Mouse (Mus musculus) E14TG2a.4 (cell line): ENCODE data around the gene Izumo1r.

Experiments used
- CTCF ChIP-seq: conservative IDR thresholded peaks from 2 replicates; pipeline ENCODE4 v1.5.1; 2014; ENCODE audit warnings: low read length
- NANOG ChIP-seq: IDR thresholded peaks from 2 replicates; pipeline ENCODE4 v1.6.1; 2014; ENCODE audit warnings: borderline replicate concordance, low read length, mixed read lengths

- no peak for TF ChIP-seq CTCF
- TF ChIP-seq NANOG: no peak
Observed at GRCm38 (mm10) chr9:14895237-14895835, 8.4 kb downstream of the Izumo1r start.
